ENCODE assay signal across 13 mouse cellular contexts in genomic region chr1:159498236-159498635, GRCm38 (mm10). TPM values are rescaled to one million over a fixed set of nuclear protein-coding genes. Genes with fewer than 3 reads are reported as not detected.
"Had no signal": no experiment of that assay in that cellular context is flagged by ENCODE, and none has a peak within 500 bp of the region (broad histone marks: within the 10 kb centered on the region; RNA-seq: fewer than 3 reads in every experiment).

No protein-coding gene starts in this region.

- DNase-seq: kidney, adult 2 months; kidney, postnatal 36 days; layer of hippocampus, postnatal 36 days; liver, embryonic 13.5 days; lung, adult 2 months; lung, postnatal 14 days; lung, postnatal 4 days; midbrain, embryonic 14.5 days; thymus, adult 2 months; thymus, postnatal 25 days had no signal

RNA-seq across cellular contexts. Expression of gene Tnr, which starts 25.3 kb away (rescaled TPM):
- total RNA-seq: liver, adult 2 months; megakaryocyte progenitor cell, adult 5-6 weeks; megakaryocyte-erythroid progenitor cell, adult 5-6 weeks had no signal
